Mouse (Mus musculus): ENCODE results near the gene Arhgap27. TPM values are rescaled to one million over a fixed set of nuclear protein-coding genes. Genes with fewer than 3 reads are reported as not detected.

Gene Arhgap27
- polyA plus RNA-seq, 1 experiment from 2014 or later, result 2.2 TPM

DNA sequence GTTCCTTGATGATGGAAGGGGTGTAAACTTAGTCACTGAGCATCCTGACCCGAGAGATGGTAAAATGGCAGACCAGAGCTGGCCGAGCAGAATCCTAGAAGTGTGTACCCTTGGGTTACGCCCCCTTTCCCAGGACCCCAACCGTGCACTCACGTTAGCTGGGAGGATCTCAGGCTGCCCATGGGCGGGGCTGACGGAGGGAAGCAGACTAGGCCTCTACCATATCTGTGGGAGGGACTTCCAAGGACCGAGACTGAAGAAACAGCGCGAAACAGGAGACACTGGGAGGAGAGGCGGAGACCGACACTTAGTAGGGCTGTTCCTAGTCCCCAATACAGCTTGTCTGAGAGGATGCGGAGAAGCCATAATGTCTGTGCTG is 1.4 kb downstream of the Arhgap27 start:
- Histone ChIP-seq H3K9ac (no peak overlapping the region), H3K27ac (no peak overlapping the region), H3K27me3 (peaks cover 85% of the 10 kb centered on the region), H3K4me2 (peak overlapping the region; percentile 56; the same call in 1 of the 2 replicates), H3K36me3 (ENCODE audit: poor library complexity, severe bottlenecking) (peaks cover 13% of the 10 kb centered on the region), H3K4me1 (peaks cover 41% of the 10 kb centered on the region), H3K4me3 (peak overlapping the region; percentile 34; the same call in 1 of the 2 replicates), H3K9me3 (replicated peaks) (no peaks in the 10 kb centered on the region)
- no peak for ATAC-seq
- 2% methylated on average over 13 of the region's 13 CpGs for WGBS

DNA sequence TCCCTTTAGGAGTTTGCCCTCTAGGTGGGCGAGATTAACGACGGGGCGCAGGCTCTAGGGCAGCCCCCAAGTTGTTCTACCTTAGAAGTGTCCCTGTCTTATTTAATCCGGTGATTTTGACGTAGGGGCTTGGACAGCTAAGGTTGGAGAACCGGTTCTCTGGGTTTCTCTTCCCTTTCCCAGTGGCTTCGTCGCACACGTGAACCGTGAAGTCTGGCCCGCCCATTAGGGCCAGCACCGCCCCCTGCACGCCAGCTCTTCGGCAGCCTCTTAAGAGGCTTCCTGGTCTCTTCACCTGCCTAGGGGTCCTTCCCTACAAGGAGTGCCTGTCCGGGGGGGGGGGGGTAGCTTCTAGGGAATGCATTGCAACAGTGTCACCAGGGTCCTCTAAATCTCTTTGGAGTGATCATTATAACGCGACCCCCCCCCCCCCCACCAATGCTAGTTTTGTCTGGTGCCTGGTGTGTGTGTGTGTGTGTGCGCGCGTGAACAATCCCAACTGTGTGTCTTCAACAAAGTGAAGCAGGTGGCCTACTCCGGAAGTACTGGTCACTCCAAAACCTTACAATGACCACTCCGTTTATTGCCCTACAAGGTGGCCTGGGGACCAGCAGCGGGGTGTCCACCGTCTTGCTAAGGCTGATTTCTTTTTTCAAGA is 2.0 kb downstream of the Arhgap27 start:
- Histone ChIP-seq H3K4me1 (peaks cover 41% of the 10 kb centered on the region), H3K27me3 (peaks cover 90% of the 10 kb centered on the region), H3K4me2 (peak overlapping the region; percentile 16; the same call in 1 of the 2 replicates), H3K9ac (no peak overlapping the region), H3K4me3 (0 out of 2 replicates have a peak overlapping the region, but pooled peaks have one; percentile 3), H3K9me3 (replicated peaks) (no peaks in the 10 kb centered on the region), H3K27ac (no peak overlapping the region), H3K36me3 (ENCODE audit: poor library complexity, severe bottlenecking) (peaks cover 8% of the 10 kb centered on the region; the same call in 1 of the 2 replicates)
- no peak for ATAC-seq
- 4% methylated on average over 25 of the region's 25 CpGs for WGBS

DNA sequence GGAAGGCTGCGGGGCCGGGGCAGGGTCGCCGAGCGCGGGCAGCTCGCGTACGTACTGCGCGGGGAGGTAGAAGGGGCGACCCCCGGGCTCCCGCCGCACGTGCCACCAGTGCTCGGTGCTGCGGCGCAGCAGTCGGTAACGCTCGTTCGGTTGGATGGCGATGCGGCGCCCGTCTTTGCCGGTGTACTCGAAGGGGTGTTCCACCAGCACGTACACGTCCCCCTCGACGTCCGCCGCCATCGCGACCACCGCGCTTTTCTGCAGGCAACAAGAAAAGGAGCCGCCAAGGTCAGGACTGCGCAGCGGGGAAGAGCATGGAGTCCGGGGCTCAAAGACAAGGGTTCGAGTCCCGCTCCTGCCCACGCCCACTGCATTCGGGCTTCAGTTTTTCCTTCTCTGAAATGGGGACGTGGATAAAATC is 2.8 kb downstream of the Arhgap27 start:
- peak overlapping the region; percentile 73 for H3K4me2 ChIP-seq
- H3K9ac ChIP-seq, result peak overlapping the region; percentile 58
- no peaks in the 10 kb centered on the region for H3K9me3 ChIP-seq (replicated peaks)
- H3K4me3 ChIP-seq, result peak overlapping the region; percentile 46
- no peaks in the 10 kb centered on the region for H3K36me3 ChIP-seq (ENCODE audit: poor library complexity, severe bottlenecking)
- H3K27ac ChIP-seq, result no peak overlapping the region
- H3K27me3 ChIP-seq, result peaks cover 94% of the 10 kb centered on the region
- ATAC-seq, result no peak; the same call in 1 of the 2 replicates
- peaks cover 48% of the 10 kb centered on the region for H3K4me1 ChIP-seq
- 3% methylated on average over 48 of the region's 48 CpGs for WGBS

DNA sequence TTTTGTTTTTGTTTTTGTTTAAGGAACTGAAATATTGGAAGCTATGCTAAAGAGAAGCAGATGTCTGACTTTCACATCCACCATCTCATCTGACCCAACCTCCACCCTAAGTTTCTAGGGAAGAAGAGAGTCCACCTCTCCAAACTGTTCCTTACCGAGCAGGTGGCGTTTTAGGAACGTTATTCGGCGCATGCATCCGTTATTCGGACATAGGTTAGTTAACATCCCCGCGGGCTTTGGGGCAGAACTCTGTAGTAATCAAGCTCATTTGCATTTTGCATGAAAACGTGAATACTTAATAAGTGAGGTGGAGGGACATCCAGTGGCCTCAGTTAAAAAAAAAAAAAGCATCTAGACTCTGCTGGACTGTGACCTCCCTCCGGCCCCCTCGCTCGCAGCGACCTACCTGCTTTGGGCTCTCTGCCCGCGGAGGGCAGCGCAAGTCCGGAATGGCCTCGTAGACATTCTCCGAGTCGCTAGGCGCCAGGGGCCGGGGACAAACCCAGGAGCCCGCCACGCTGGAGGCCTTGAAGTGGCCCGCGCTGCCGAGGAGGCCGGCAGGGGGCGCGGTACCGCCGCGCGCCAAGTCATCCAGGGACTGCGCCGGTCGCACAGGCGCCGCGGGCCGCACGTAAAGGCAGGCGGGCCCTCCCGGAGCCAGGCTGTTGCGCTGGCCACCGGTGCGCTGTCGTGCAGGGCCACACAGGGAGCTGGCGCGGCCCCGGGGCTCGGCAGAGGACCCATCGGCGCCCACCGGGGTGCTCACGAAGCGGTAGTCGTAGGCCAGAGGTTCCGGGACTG is 3.5 kb downstream of the Arhgap27 start:
- peak overlapping the region; percentile 73 for H3K4me2 ChIP-seq
- peaks cover 88% of the 10 kb centered on the region for H3K27me3 ChIP-seq
- H3K36me3 ChIP-seq (ENCODE audit: poor library complexity, severe bottlenecking), result no peaks in the 10 kb centered on the region
- WGBS, result 1% methylated on average over 60 of the region's 60 CpGs
- H3K9me3 ChIP-seq (replicated peaks), result no peaks in the 10 kb centered on the region
- H3K4me3 ChIP-seq, result peak overlapping the region; percentile 46
- H3K9ac ChIP-seq, result peak overlapping the region; percentile 58
- ATAC-seq, result peak; percentile 71
- H3K27ac ChIP-seq, result no peak overlapping the region
- H3K4me1 ChIP-seq, result peaks cover 51% of the 10 kb centered on the region

DNA sequence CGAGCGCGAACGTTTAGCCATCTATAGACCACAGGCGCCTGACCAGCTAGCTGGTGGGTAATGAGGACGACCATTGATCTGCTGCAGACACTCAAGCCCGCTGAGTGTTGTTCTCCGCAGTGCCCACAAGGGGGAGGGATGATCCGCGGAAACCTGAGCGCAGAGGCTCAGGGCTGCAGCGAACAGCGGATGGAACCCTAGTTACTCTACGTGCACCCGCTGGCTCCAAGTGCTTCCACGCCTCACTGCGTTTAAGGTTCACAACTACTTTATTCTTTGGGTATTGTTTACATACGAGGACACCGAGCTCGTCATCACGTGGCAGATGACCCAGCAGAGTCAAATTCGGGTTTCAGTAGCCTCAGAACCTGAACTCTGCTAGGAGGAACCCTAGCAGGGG is 4.4 kb downstream of the Arhgap27 start:
- Histone ChIP-seq H3K4me2 (peak overlapping the region; percentile 24), H3K27me3 (peaks cover 79% of the 10 kb centered on the region), H3K9ac (no peak overlapping the region), H3K36me3 (ENCODE audit: poor library complexity, severe bottlenecking) (no peaks in the 10 kb centered on the region), H3K4me1 (peaks cover 52% of the 10 kb centered on the region), H3K9me3 (replicated peaks) (no peaks in the 10 kb centered on the region), H3K27ac (no peak overlapping the region), H3K4me3 (0 out of 2 replicates have a peak overlapping the region, but pooled peaks have one; percentile 0)
- ATAC-seq, result peak; percentile 63
- WGBS, result 2% methylated on average over 22 of the region's 22 CpGs

DNA sequence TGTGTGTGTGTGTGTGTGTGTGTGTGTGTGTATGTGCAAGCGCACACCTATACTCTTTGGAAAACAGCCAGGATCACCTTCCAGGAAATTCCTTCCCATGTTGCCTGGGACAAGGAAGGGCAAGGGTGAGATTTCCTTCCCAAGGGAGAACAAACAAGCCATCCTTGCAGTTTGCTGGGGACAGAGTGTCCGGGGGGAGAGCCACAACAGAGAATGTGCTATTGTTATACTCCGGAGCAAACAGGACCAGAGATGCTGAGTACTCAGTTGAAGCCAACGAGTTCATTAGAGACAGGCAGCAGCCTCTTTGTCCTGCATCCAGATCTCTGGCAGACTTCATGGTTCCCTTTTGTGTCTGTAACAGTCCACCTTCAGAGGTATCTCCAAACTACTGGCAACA is 5.2 kb downstream of the Arhgap27 start:
- H3K36me3 ChIP-seq (ENCODE audit: poor library complexity, severe bottlenecking), result no peaks in the 10 kb centered on the region
- H3K9me3 ChIP-seq (replicated peaks), result no peaks in the 10 kb centered on the region
- ATAC-seq, result no peak
- WGBS, result 45% methylated on average over 4 of the region's 4 CpGs
- peaks cover 71% of the 10 kb centered on the region for H3K27me3 ChIP-seq
- H3K4me1 ChIP-seq, result peaks cover 49% of the 10 kb centered on the region
- H3K4me2 ChIP-seq, result no peak overlapping the region
- no peak overlapping the region for H3K9ac ChIP-seq
- H3K27ac ChIP-seq, result no peak overlapping the region
- H3K4me3 ChIP-seq, result no peak overlapping the region

DNA sequence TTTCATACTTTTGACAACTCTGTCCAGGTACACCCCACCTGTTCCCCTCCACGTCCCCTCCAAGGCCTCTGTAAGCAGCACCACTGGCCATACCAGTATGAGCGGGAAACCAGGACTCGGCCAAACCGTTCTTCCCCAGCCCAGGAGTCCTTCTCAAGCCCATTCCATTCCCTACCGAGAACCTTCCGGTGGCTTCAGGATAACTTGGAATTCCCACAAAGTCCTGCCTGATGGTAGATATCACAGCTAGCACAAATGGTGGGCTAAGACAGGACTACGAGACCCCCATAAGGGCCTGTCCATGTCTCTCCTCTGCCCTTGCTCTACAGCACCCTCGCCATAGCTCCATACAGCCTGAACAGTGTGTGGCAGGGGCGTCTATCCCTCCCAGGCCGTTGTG is 5.8 kb downstream of the Arhgap27 start:
- ATAC-seq, result no peak
- Histone ChIP-seq H3K9ac (no peak overlapping the region), H3K4me2 (no peak overlapping the region), H3K36me3 (ENCODE audit: poor library complexity, severe bottlenecking) (no peaks in the 10 kb centered on the region), H3K27me3 (peaks cover 65% of the 10 kb centered on the region), H3K4me1 (peaks cover 43% of the 10 kb centered on the region), H3K4me3 (no peak overlapping the region), H3K9me3 (replicated peaks) (peaks cover under 1% of the 10 kb centered on the region; the same call in 1 of the 2 replicates), H3K27ac (no peak overlapping the region)
- WGBS, result 94% methylated on average over 10 of the region's 10 CpGs

DNA sequence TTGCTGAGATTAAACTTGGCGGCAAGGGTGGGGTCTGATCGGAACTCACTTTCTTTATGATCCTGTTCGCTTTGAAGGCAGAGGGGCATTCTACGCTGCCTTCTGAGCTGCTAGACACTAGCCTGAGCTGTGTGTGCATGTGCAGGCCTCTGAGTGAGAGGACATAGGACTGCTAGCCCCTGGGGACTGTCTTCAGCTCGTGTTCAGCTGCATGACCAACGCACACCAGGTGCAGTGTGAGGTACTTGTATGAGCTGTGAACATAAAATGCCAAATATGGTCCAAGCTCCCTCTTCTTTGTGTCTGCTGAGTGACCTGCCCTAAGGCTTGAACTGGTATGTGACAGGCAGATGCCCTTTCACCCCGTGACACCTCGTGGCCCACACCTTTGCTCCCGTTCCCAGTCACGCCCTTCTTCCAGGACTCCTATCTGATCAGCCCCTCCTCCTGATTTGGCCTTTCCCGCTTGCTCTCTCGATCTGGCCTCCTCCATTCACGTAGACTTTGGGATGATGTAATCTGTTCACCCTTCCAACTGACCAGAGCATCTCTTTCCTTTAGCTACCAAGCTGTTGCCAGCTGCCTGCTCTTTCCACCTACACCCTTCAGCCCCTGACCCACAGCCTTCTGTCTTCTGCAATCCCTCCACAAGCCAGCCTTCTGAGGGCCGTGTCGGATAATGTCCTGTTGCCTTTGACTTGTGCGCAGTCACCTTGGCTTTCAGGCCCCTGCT is 6.4 kb downstream of the Arhgap27 start:
- H3K27ac ChIP-seq, result no peak overlapping the region
- 84% methylated on average over 16 of the region's 16 CpGs for WGBS
- no peak overlapping the region for H3K4me2 ChIP-seq
- peaks cover 6% of the 10 kb centered on the region; the same call in 1 of the 2 replicates for H3K9me3 ChIP-seq (replicated peaks)
- H3K4me1 ChIP-seq, result peaks cover 37% of the 10 kb centered on the region
- no peak for ATAC-seq
- H3K36me3 ChIP-seq (ENCODE audit: poor library complexity, severe bottlenecking), result no peaks in the 10 kb centered on the region
- no peak overlapping the region for H3K9ac ChIP-seq
- peaks cover 59% of the 10 kb centered on the region for H3K27me3 ChIP-seq
- no peak overlapping the region for H3K4me3 ChIP-seq

DNA sequence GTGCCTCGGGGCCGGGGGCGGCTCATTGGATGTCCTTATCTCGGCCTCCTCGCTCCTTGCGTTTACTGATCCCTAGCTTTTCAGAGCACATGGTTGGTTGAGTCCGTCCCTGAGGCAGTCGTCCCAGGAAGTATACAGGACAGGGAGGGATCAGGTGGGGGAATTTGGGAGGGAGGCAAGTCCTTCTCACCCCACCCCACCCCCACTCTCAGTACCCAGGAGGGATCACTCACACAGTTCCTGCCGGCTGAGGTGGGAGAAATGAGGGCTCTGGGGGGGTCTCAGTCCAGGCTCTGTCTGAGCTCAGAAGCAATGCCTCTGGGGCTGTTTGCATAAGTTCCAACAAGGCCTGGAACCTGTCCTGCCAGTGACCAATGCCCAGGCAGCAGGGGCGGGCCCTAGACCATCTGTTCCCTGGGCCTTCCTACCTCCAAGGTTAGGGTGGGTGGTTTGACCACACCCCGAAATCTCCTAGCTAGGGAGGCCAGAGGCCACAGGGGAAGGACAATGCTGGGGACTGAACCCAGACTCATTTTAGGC is 7.4 kb downstream of the Arhgap27 start:
- ATAC-seq, result no peak
- Histone ChIP-seq H3K4me1 (peaks cover 28% of the 10 kb centered on the region), H3K4me3 (no peak overlapping the region), H3K9ac (no peak overlapping the region), H3K36me3 (ENCODE audit: poor library complexity, severe bottlenecking) (no peaks in the 10 kb centered on the region), H3K4me2 (no peak overlapping the region), H3K27me3 (peaks cover 49% of the 10 kb centered on the region), H3K27ac (no peak overlapping the region), H3K9me3 (replicated peaks) (peaks cover 7% of the 10 kb centered on the region; the same call in 1 of the 2 replicates)
- WGBS, result 29% methylated on average over 11 of the region's 11 CpGs

DNA sequence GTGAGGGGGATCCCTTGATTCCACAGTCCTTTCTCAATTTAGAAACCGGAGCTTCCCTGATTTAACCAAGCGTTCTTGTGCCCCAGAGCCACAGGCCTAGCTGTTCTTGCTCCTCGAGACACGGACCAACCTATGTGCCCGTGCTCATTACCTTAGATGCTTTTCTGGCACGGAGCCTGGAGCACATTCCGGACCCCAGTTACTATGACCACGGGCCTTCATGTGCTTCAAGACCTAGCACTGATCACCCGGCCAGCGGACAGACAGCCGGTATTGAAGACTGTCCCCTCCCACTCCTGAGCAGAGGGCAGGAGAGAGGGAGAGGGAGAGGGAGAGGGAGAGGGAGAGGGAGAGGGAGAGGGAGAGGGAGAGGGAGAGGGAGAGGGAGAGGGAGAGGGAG is 8.2 kb downstream of the Arhgap27 start:
- Histone ChIP-seq H3K9me3 (replicated peaks) (peaks cover 7% of the 10 kb centered on the region; the same call in 1 of the 2 replicates), H3K9ac (no peak overlapping the region), H3K4me1 (peaks cover 27% of the 10 kb centered on the region), H3K4me3 (no peak overlapping the region), H3K36me3 (ENCODE audit: poor library complexity, severe bottlenecking) (no peaks in the 10 kb centered on the region), H3K27me3 (peaks cover 40% of the 10 kb centered on the region), H3K4me2 (no peak overlapping the region), H3K27ac (no peak overlapping the region)
- no peak for ATAC-seq
- WGBS, result 16% methylated on average over 11 of the region's 11 CpGs

DNA sequence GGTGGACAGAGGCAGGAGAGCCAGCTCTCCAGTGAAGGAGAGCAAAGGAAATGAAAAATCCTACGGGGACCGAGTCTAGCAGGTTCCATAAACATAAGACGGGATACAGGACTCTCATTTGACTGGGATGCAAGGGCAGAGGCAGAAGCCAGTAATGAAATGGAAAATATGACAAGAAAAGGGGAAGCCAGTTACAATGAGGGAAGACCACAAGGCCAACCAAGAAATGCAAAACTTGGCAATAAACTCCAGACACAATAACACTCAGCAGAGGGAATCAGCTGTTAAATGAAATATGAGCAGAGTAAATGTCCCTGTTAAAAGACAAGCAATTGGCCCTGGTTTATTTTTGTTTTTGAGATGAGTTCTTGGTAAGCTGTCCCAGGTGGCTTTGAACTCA is 9.5 kb downstream of the Arhgap27 start:
- peaks cover 16% of the 10 kb centered on the region for H3K4me1 ChIP-seq
- H3K4me3 ChIP-seq, result no peak overlapping the region
- no peak overlapping the region for H3K9ac ChIP-seq
- no peak overlapping the region for H3K27ac ChIP-seq
- H3K4me2 ChIP-seq, result no peak overlapping the region
- 84% methylated on average over 3 of the region's 3 CpGs for WGBS
- no peaks in the 10 kb centered on the region for H3K36me3 ChIP-seq (ENCODE audit: poor library complexity, severe bottlenecking)
- H3K9me3 ChIP-seq (replicated peaks), result peaks cover 7% of the 10 kb centered on the region; the same call in 1 of the 2 replicates
- H3K27me3 ChIP-seq, result peaks cover 29% of the 10 kb centered on the region
- ATAC-seq, result no peak
